Mouse (Mus musculus): ENCODE measurements around the gene Smim11.

DNA sequence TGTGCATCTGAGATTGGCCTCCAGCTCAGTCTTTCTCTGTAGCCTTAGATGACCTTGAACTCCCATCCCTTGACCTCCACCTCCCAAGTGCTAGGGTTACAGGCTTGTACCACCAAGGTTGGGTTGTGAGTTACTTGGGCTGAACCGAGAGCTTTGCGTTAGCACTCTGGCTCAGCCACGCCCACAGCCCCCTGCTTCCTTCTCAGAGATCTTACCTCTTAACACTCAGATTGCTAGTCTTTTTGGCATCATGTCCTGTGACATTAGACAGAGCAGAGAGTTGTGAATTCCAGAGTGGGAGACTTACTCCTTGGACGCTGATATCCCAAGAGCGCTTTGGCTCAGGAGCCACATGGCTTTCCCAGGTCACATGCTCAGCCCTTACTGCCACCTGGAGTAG is 1.4 kb downstream of the Smim11 start:
- no peak for TF ChIP-seq CTCF (IDR thresholded peaks at IDR 0.05; ENCODE audit: low read depth)
- no peak for TF ChIP-seq EP300 (optimal IDR thresholded peaks at IDR 0.05)

Measured in stomach, postnatal 0 days (tissue).